Mouse (Mus musculus) hindbrain, embryonic 11.5 days (tissue): ENCODE measurements around the gene Nploc4. TPM values are rescaled to one million over a fixed set of nuclear protein-coding genes. Genes with fewer than 3 reads are reported as not detected.

Source experiments
- ATAC-seq: fragments of 200-750 bp; cut with Nextera tagmentation; 2 replicates; pipeline ENCODE4 v1.8.0; 2017; ENCODE audit warnings: mild to moderate bottlenecking, moderate TSS enrichment, moderate library complexity; ENCODE audit not compliant: low FRiP score
- DNase-seq: peaks from one replicate; pipeline ENCODE4 v3.0.0-alpha.2; 2015; ENCODE audit warnings: low spot score
- H3K27ac ChIP-seq: fragments of 300-500 bp; sonication (generic); 2 replicates; pipeline ENCODE4 v1.5.1; 2014; ENCODE audit warnings: mild to moderate bottlenecking, low read depth, low read length
- H3K27me3 ChIP-seq: fragments of 300-500 bp; sonication (generic); 2 replicates; pipeline ENCODE4 v1.6.1; 2014; ENCODE audit warnings: mild to moderate bottlenecking, low read length, moderate library complexity, mixed read lengths; ENCODE audit not compliant: control insufficient read depth, insufficient read depth
- H3K36me3 ChIP-seq: fragments of 300-500 bp; sonication (generic); 2 replicates; pipeline ENCODE4 v1.6.1; 2014; ENCODE audit warnings: mild to moderate bottlenecking, low read length, moderate library complexity, mixed read lengths; ENCODE audit not compliant: control insufficient read depth, insufficient read depth
- H3K4me1 ChIP-seq: fragments of 300-500 bp; sonication (generic); replicated peaks from 2 replicates; pipeline ENCODE4 v1.6.1; 2014; ENCODE audit warnings: low read length, mixed read lengths; ENCODE audit not compliant: control insufficient read depth, insufficient read depth
- H3K4me2 ChIP-seq: fragments of 300-500 bp; sonication (generic); replicated peaks from 2 replicates; pipeline ENCODE4 v1.6.1; 2014; ENCODE audit warnings: mild to moderate bottlenecking, low read depth, low read length
- H3K4me3 ChIP-seq: fragments of 300-500 bp; sonication (generic); 2 replicates; pipeline ENCODE4 v1.5.1; 2014; ENCODE audit warnings: low read depth, low read length
- H3K9ac ChIP-seq: fragments of 300-500 bp; sonication (generic); 2 replicates; pipeline ENCODE4 v1.6.1; 2014; ENCODE audit warnings: low read depth, low read length
- H3K9me3 ChIP-seq: fragments of 300-500 bp; sonication (generic); 2 replicates; pipeline ENCODE4 v1.6.1; 2016; ENCODE audit warnings: low read length; ENCODE audit not compliant: control insufficient read depth
- WGBS: fragments of 180-500 bp; shearing (Covaris S2); extraction: QIAGEN DNeasy Blood & Tissue Kit; methylation state at CpG from one replicate; pipeline ENCODE4 v1.1.7; 2014; 5-methylcytosine and 5-hydroxymethylcytosine counted together
- polyA plus RNA-seq: library from polyadenylated mRNA; unstranded; fragments of >200 nt; fragmentation: Nextera tagmentation; extraction: Ambion mirVana; gene quantifications from 2 replicates; pipeline ENCODE4 v1.2.1, GENCODE M21; 2014

Gene Nploc4
- polyA plus RNA-seq, 1 experiment from 2014 or later: 37.5 TPM

DNA sequence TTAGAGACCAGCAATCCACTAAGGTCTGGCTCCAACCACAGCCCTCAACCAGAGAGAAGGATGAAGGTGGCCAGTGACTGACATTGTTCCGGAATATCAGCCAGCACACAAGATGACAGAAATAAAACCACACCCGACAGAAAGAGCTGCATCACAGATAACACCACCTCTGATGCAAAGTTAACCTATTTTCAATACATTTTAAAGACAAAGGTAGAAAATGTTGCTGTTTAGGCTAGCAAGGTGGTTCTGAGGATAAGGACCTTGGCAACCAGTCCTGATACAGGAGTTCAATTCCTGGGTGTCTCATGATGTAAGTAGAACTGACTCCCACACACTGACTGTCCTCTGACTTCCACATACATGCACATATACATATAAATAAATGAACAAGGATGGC is 38.2 kb downstream of the Nploc4 start:
- H3K9ac ChIP-seq: no peak overlapping the region
- ATAC-seq (no peak), DNase-seq (no peak)
- WGBS: 89% methylated on average over 2 of the region's 2 CpGs
- no peak overlapping the region for H3K4me3 ChIP-seq
- H3K9me3 ChIP-seq: no peaks in the 10 kb centered on the region
- no peak overlapping the region for H3K27ac ChIP-seq
- H3K36me3 ChIP-seq: 0 out of 2 replicates have a peak, but pooled peaks cover 6% of the 10 kb centered on the region
- H3K4me2 ChIP-seq: no peak overlapping the region
- no peaks in the 10 kb centered on the region for H3K27me3 ChIP-seq
- H3K4me1 ChIP-seq: no peaks in the 10 kb centered on the region

- ATAC-seq: no peak
- H3K36me3 ChIP-seq: 0 out of 2 replicates have a peak, but pooled peaks cover 6% of the 10 kb centered on the region
Observed at GRCm38 (mm10) chr11:120397602-120398001, 39.9 kb downstream of the Nploc4 start.

DNA sequence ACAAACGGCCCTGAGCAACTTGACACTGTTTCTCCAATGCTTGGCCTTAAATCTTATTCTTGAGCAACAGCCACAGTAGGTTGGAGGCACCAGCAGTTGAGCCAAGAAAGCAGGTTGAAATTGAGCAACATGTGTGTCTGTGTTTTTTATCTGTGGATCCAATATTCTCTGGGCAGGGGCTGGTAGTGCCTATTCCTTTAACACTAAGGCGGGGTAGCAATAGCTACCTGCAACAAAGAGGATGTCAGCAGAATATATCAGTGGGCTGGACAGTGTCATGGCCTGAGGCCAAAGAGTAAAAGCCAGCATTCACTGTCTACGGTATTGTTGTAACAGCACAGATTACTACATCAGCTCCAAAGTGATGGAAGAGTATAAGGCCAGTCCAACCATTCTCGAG is 41.8 kb downstream of the Nploc4 start:
- no peak overlapping the region for H3K27ac ChIP-seq
- H3K4me1 ChIP-seq: no peaks in the 10 kb centered on the region
- no peak overlapping the region for H3K4me3 ChIP-seq
- 88% methylated on average over 4 of the region's 4 CpGs for WGBS
- 0 out of 2 replicates have a peak, but pooled peaks cover 4% of the 10 kb centered on the region for H3K36me3 ChIP-seq
- DNase-seq (no peak), ATAC-seq (no peak)
- no peak overlapping the region for H3K4me2 ChIP-seq
- H3K9ac ChIP-seq: no peak overlapping the region
- no peaks in the 10 kb centered on the region for H3K9me3 ChIP-seq
- H3K27me3 ChIP-seq: no peaks in the 10 kb centered on the region

More at GRCm38 (mm10) chr11:120397602-120398001, 39.9 kb downstream of the Nploc4 start:
- Histone ChIP-seq H3K9ac (no peak overlapping the region), H3K27ac (no peak overlapping the region), H3K9me3 (no peaks in the 10 kb centered on the region), H3K27me3 (no peaks in the 10 kb centered on the region), H3K4me3 (no peak overlapping the region), H3K4me2 (no peak overlapping the region), H3K4me1 (no peaks in the 10 kb centered on the region)
- 86% methylated on average over 2 of the region's 2 CpGs for WGBS
- DNase-seq: no peak

- H3K4me1 ChIP-seq: no peaks in the 10 kb centered on the region
- ATAC-seq (no peak), DNase-seq (no peak)
- H3K27me3 ChIP-seq: no peaks in the 10 kb centered on the region
- peaks cover 13% of the 10 kb centered on the region; the same call in 1 of the 2 replicates for H3K36me3 ChIP-seq
- no peak overlapping the region for H3K27ac ChIP-seq
- no peak overlapping the region for H3K4me3 ChIP-seq
- H3K9ac ChIP-seq: no peak overlapping the region
- H3K9me3 ChIP-seq: no peaks in the 10 kb centered on the region
- 95% methylated on average over 9 of the region's 9 CpGs for WGBS
- no peak overlapping the region for H3K4me2 ChIP-seq
Observed at GRCm38 (mm10) chr11:120388580-120388979, 48.9 kb downstream of the Nploc4 start.

GRCm38 (mm10) chr11:120387157-120387556 is 50.4 kb downstream of the Nploc4 start:
- Histone ChIP-seq H3K4me2 (no peak overlapping the region), H3K4me1 (no peaks in the 10 kb centered on the region), H3K9ac (no peak overlapping the region), H3K9me3 (no peaks in the 10 kb centered on the region), H3K4me3 (no peak overlapping the region), H3K27ac (no peak overlapping the region), H3K36me3 (peaks cover 14% of the 10 kb centered on the region; the same call in 1 of the 2 replicates), H3K27me3 (no peaks in the 10 kb centered on the region)
- ATAC-seq: no peak
- WGBS: 79% methylated on average over 2 of the region's 2 CpGs
- DNase-seq: no peak

- Histone ChIP-seq H3K27ac (no peak overlapping the region), H3K4me1 (no peaks in the 10 kb centered on the region), H3K4me3 (no peak overlapping the region), H3K36me3 (peaks cover 15% of the 10 kb centered on the region; the same call in 1 of the 2 replicates), H3K9me3 (no peaks in the 10 kb centered on the region), H3K9ac (no peak overlapping the region), H3K27me3 (no peaks in the 10 kb centered on the region), H3K4me2 (no peak overlapping the region)
- no peak for DNase-seq
- ATAC-seq: no peak
- WGBS: 96% methylated on average over 6 of the region's 6 CpGs
Observed at GRCm38 (mm10) chr11:120386632-120387031, 50.9 kb downstream of the Nploc4 start.

DNA sequence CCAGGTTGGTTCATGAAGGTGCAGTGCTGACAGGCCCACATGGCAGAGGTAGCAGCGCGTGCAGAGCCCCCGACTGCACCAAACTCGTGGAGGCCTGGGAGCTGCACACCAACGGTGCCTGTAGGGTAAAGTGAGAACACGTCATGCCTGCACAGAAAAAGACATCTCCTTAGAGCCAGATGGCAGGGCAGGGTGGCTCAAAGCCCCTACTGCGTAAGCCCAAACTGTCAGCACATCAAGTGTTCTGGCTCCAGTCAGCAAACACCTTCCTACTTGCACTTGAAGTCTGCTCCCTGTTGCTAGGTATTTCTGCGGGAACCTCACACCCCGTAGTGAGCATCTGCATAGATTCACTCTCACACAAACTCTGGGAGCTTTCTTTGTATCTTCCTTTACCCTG is 55.0 kb downstream of the Nploc4 start:
- no peaks in the 10 kb centered on the region; the same call in 1 of the 2 replicates for H3K4me1 ChIP-seq
- no peaks in the 10 kb centered on the region for H3K9me3 ChIP-seq
- no peak overlapping the region for H3K27ac ChIP-seq
- peaks cover 10% of the 10 kb centered on the region; the same call in 1 of the 2 replicates for H3K36me3 ChIP-seq
- H3K4me3 ChIP-seq: no peak overlapping the region
- H3K4me2 ChIP-seq: no peak overlapping the region
- H3K9ac ChIP-seq: no peak overlapping the region
- no peaks in the 10 kb centered on the region for H3K27me3 ChIP-seq
- WGBS: 94% methylated on average over 9 of the region's 9 CpGs
- ATAC-seq (no peak), DNase-seq (no peak)

- no peaks in the 10 kb centered on the region for H3K9me3 ChIP-seq
- ATAC-seq (no peak), DNase-seq (no peak)
- no peak overlapping the region for H3K4me3 ChIP-seq
- H3K9ac ChIP-seq: no peak overlapping the region
- peaks cover 12% of the 10 kb centered on the region; the same call in 1 of the 2 replicates for H3K36me3 ChIP-seq
- 94% methylated on average over 4 of the region's 4 CpGs for WGBS
- peaks cover 4% of the 10 kb centered on the region; the same call in 1 of the 2 replicates for H3K4me1 ChIP-seq
- H3K27me3 ChIP-seq: no peaks in the 10 kb centered on the region
- no peak overlapping the region for H3K27ac ChIP-seq
- H3K4me2 ChIP-seq: no peak overlapping the region
Observed at GRCm38 (mm10) chr11:120381157-120381556, 56.4 kb downstream of the Nploc4 start.

DNA sequence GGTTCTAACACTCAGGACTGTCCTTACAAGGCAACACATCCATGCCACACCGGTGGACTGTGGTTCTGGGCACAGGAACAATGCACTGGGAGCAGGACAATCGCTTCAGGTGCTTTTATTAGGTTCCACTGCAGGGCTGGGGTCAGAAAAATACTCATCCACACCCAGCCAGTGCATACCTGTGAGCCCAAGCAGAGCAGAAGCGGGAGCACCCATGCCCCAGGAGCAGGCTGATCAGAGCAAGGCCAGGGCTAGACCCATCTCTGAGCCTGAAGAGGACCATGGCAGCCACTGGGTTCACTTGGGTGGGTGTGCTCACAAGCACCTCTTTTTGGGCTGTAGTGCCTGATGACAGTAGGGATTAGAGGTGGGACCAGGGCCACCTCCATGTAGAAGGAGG is 57.2 kb downstream of the Nploc4 start:
- no peak overlapping the region for H3K27ac ChIP-seq
- DNase-seq: no peak
- no peaks in the 10 kb centered on the region for H3K9me3 ChIP-seq
- H3K4me3 ChIP-seq: no peak overlapping the region
- 94% methylated on average over 3 of the region's 3 CpGs for WGBS
- H3K9ac ChIP-seq: no peak overlapping the region
- H3K36me3 ChIP-seq: peaks cover 7% of the 10 kb centered on the region; the same call in 1 of the 2 replicates
- H3K4me2 ChIP-seq: no peak overlapping the region
- H3K4me1 ChIP-seq: peaks cover 4% of the 10 kb centered on the region; the same call in 1 of the 2 replicates
- no peaks in the 10 kb centered on the region for H3K27me3 ChIP-seq
- no peak for ATAC-seq
